Mouse (Mus musculus) midbrain, embryonic 10.5 days (tissue): ENCODE measurements at regions not wholly inside any gene's neighbourhood (a gene's known extent, or its start where the extent isn't known, plus 50 kb on each side); places are given as distances from the start of the nearest gene placed in this dataset.
A peak's percentile ranks its signal among the peaks of the same experiment; 100 is the strongest.

Experiments
- DNase-seq: peaks from one replicate; pipeline ENCODE4 v3.0.0-alpha.2; 2017; ENCODE audit warnings: low spot score
- H3K27ac ChIP-seq: fragments of 300-500 bp; sonication (generic); replicated peaks from 2 replicates; pipeline ENCODE4 v1.5.1; 2016; ENCODE audit warnings: mild to moderate bottlenecking
- H3K27me3 ChIP-seq: fragments of 300-500 bp; sonication (generic); 2 replicates; pipeline ENCODE4 v1.6.1; 2016; ENCODE audit warnings: low read depth, mild to moderate bottlenecking; ENCODE audit not compliant: poor library complexity, severe bottlenecking
- H3K36me3 ChIP-seq: fragments of 300-500 bp; sonication (generic); 2 replicates; pipeline ENCODE4 v1.6.1; 2016; ENCODE audit warnings: mild to moderate bottlenecking, moderate library complexity
- H3K4me1 ChIP-seq: fragments of 300-500 bp; sonication (generic); 2 replicates; pipeline ENCODE4 v1.6.1; 2016
- H3K4me3 ChIP-seq: fragments of 300-500 bp; sonication (generic); 2 replicates; pipeline ENCODE4 v1.5.1; 2016; ENCODE audit warnings: mild to moderate bottlenecking, moderate library complexity
- H3K9me3 ChIP-seq: fragments of 300-500 bp; sonication (generic); replicated peaks from 2 replicates; pipeline ENCODE4 v1.6.1; 2016; ENCODE audit warnings: mild to moderate bottlenecking
- WGBS: fragments of 180-500 bp; shearing (Covaris S2); methylation state at CpG from one replicate; pipeline ENCODE4 v1.1.7; 2016; 5-methylcytosine and 5-hydroxymethylcytosine counted together

DNA sequence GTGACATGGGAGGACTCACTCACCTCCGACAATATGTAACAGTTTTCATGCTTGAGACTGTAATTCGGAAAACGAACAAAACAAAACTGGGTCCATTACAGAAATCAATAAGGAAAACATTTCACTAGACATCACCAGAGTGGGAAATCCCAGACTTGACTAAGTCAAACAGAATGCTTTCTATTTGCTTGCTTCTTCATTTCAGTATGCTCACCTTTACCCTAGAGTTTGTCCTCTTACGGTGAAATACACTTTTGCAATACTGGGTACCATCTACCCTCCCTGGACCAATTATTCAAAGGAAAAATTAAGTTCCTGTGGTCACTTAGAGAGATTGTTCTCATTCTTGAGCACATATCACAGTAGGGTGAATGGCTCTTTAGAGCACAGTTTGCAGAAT lies 613.4 kb upstream of the 4930412O13Rik start:
- 96% methylated on average over 4 of the region's 4 CpGs for WGBS
- H3K27ac ChIP-seq, result no peak overlapping the region
- DNase-seq, result no peak

GRCm38 (mm10) chr2:9283441-9283840 lies 597.6 kb upstream of the 4930412O13Rik start:
- Histone ChIP-seq H3K4me3 (no peak overlapping the region), H3K27me3 (no peaks in the 10 kb centered on the region), H3K9me3 (no peaks in the 10 kb centered on the region), H3K27ac (no peak overlapping the region), H3K36me3 (no peaks in the 10 kb centered on the region), H3K4me1 (no peaks in the 10 kb centered on the region)
- no peak for DNase-seq
- WGBS, result 85% methylated on average over 2 of the region's 2 CpGs

More for the DNA sequence above, 613.4 kb upstream of the 4930412O13Rik start:
- Histone ChIP-seq H3K27me3 (no peaks in the 10 kb centered on the region), H3K36me3 (no peaks in the 10 kb centered on the region), H3K4me3 (no peak overlapping the region), H3K4me1 (no peaks in the 10 kb centered on the region), H3K9me3 (no peaks in the 10 kb centered on the region)

GRCm38 (mm10) chr2:9285800-9286199 lies 595.3 kb upstream of the 4930412O13Rik start:
- Histone ChIP-seq H3K4me1 (no peaks in the 10 kb centered on the region), H3K9me3 (no peaks in the 10 kb centered on the region), H3K27ac (no peak overlapping the region), H3K36me3 (no peaks in the 10 kb centered on the region), H3K4me3 (no peak overlapping the region), H3K27me3 (no peaks in the 10 kb centered on the region)
- DNase-seq, result no peak
- WGBS, result 91% methylated on average over 8 of the region's 8 CpGs

DNA sequence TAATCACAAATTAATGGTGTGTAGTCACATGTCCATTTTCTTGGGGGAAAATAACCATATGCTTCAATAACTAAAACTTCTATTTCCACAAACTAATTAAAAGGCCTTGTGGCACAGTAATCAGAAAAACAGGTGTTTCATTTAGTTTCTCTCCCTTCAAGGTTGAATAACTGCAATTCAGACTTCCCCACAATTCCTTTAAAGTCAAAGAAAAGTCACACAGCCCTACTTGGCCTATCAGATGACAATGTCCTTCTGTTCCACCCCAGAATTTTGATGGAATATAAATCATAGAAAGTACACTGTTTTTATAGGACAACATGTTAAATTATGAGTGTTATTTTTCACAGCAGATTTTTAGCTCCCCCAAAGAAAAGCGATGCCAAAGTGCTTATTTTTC lies 594.0 kb upstream of the 4930412O13Rik start:
- H3K4me1 ChIP-seq, result no peaks in the 10 kb centered on the region
- no peaks in the 10 kb centered on the region for H3K36me3 ChIP-seq
- DNase-seq, result no peak
- no peak overlapping the region for H3K27ac ChIP-seq
- WGBS, result 96% methylated on average over 1 of the region's 1 CpGs
- no peak overlapping the region for H3K4me3 ChIP-seq
- no peaks in the 10 kb centered on the region for H3K27me3 ChIP-seq
- H3K9me3 ChIP-seq, result no peaks in the 10 kb centered on the region

- DNase-seq, result no peak
- 94% methylated on average over 6 of the region's 6 CpGs for WGBS
- Histone ChIP-seq H3K27me3 (no peaks in the 10 kb centered on the region), H3K4me1 (no peaks in the 10 kb centered on the region), H3K4me3 (no peak overlapping the region), H3K36me3 (no peaks in the 10 kb centered on the region), H3K27ac (no peak overlapping the region), H3K9me3 (no peaks in the 10 kb centered on the region)
These were observed 593.4 kb upstream of the 4930412O13Rik start for GRCm38 (mm10) chr2:9287623-9288022.

DNA sequence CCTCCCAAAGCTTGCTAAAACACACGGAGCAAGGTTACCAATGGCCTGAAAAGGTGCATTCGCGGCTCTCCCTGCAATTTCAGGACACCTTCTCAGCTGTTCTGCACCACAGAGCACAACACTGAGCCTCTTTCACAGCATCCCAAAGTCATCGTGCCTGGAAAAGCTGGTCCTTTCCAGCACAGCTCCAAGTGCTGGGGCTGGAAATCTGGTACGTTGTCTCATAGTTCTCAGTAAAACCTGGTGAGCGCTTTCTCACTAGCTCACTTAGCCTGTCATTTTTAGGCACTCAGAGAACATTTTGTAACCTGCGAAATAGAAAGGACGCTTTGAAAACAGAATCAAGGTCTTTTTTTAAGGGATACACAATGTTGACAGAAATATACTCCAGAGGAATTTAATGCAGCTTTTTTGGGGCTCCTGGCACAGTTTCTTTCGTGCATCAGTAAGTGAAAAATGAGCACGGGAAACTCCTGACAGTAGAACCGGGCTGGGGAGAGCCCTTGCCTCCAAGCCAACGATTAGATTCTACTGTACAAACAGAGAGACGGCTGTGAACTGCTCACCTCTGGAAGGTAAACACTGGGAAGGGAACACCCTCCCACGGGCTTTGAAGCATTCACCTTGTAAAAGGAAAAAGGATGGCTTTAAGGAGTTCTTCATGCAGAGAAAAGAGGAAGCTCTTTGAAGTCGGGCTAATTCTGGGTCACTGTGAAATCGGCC lies 549.3 kb upstream of the 4930412O13Rik start:
- WGBS, result 43% methylated on average over 16 of the region's 16 CpGs
- peak; percentile 13 for DNase-seq
- H3K4me3 ChIP-seq, result no peak overlapping the region
- H3K27me3 ChIP-seq, result no peaks in the 10 kb centered on the region
- H3K9me3 ChIP-seq, result no peaks in the 10 kb centered on the region
- peaks cover 9% of the 10 kb centered on the region for H3K4me1 ChIP-seq
- no peaks in the 10 kb centered on the region for H3K36me3 ChIP-seq
- H3K27ac ChIP-seq, result no peak overlapping the region

DNA sequence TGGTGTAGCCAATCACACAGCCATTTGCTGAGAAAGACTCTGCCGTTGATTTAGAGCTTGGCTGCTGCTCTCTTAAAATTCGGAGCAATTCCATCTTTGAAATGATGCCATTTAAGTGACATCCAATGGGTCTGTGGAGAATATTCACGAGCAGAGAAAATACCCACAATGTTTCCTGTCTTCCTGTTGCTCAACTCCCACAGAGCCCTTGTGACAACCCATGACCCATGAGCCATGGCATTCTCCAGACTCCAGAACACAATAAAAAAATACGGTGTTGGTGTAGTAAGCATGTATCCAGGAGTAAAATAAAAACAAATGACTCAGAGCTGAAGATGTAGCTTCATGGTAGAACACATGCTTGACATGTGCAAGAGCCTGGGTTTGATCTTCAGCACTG lies 532.1 kb upstream of the 4930412O13Rik start:
- Histone ChIP-seq H3K9me3 (no peaks in the 10 kb centered on the region), H3K27ac (no peak overlapping the region), H3K4me3 (no peak overlapping the region), H3K36me3 (no peaks in the 10 kb centered on the region), H3K27me3 (no peaks in the 10 kb centered on the region), H3K4me1 (no peaks in the 10 kb centered on the region)
- DNase-seq, result no peak
- 87% methylated on average over 4 of the region's 4 CpGs for WGBS

- no peak for DNase-seq
- H3K36me3 ChIP-seq, result no peaks in the 10 kb centered on the region
- 40% methylated on average over 1 of the region's 1 CpGs for WGBS
- H3K4me3 ChIP-seq, result no peak overlapping the region
- no peaks in the 10 kb centered on the region for H3K9me3 ChIP-seq
- no peaks in the 10 kb centered on the region for H3K27me3 ChIP-seq
- H3K4me1 ChIP-seq, result no peaks in the 10 kb centered on the region
- no peak overlapping the region for H3K27ac ChIP-seq
These were observed 531.1 kb upstream of the 4930412O13Rik start for GRCm38 (mm10) chr2:9349994-9350393.

DNA sequence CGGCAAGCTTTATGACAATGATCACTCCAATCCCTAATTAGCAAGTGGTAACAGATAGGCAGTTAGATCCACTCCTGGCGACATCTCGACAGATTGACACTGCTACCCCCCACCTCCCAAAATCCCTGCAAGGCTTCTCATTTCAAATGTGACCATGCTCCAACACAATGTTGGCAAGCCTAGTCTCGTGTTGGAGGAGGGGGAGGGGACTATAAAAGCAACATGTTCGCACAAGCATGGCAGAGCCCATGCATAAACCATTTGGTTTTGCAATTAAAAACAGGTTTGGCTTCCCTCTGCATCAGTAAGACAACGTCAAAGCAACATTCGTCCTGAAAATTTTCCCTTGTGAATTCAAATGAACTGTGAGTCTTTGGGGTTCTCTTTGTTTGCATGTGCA lies 528.9 kb upstream of the 4930412O13Rik start:
- 69% methylated on average over 7 of the region's 7 CpGs for WGBS
- DNase-seq, result no peak

DNA sequence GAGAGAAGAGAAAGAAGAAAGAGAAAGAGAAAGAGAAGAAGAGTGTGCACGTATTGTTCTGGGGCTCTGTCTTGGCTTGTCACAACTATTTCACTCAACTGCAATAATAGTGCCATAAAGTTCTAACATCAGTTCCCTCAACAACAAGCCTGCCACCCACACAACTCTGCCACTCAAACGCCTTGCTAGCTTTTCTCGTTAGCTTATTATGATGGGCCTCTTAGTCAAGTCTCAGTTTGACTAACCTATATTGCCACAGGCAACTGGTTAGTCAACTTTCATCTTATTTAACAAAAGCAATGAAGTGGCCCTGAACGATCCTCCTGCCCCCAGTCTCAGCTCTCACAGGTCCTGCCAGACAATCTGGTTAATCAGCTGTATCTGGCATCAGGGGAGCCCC lies 521.0 kb upstream of the 4930412O13Rik start:
- H3K4me3 ChIP-seq, result no peak overlapping the region
- H3K27ac ChIP-seq, result no peak overlapping the region
- no peak for DNase-seq
- no peaks in the 10 kb centered on the region for H3K9me3 ChIP-seq
- H3K36me3 ChIP-seq, result no peaks in the 10 kb centered on the region
- no peaks in the 10 kb centered on the region for H3K27me3 ChIP-seq
- 73% methylated on average over 4 of the region's 4 CpGs for WGBS
- no peaks in the 10 kb centered on the region for H3K4me1 ChIP-seq

More for the DNA sequence above, 528.9 kb upstream of the 4930412O13Rik start:
- Histone ChIP-seq H3K27me3 (no peaks in the 10 kb centered on the region), H3K4me1 (no peaks in the 10 kb centered on the region), H3K9me3 (no peaks in the 10 kb centered on the region), H3K4me3 (no peak overlapping the region), H3K27ac (no peak overlapping the region), H3K36me3 (no peaks in the 10 kb centered on the region)

DNA sequence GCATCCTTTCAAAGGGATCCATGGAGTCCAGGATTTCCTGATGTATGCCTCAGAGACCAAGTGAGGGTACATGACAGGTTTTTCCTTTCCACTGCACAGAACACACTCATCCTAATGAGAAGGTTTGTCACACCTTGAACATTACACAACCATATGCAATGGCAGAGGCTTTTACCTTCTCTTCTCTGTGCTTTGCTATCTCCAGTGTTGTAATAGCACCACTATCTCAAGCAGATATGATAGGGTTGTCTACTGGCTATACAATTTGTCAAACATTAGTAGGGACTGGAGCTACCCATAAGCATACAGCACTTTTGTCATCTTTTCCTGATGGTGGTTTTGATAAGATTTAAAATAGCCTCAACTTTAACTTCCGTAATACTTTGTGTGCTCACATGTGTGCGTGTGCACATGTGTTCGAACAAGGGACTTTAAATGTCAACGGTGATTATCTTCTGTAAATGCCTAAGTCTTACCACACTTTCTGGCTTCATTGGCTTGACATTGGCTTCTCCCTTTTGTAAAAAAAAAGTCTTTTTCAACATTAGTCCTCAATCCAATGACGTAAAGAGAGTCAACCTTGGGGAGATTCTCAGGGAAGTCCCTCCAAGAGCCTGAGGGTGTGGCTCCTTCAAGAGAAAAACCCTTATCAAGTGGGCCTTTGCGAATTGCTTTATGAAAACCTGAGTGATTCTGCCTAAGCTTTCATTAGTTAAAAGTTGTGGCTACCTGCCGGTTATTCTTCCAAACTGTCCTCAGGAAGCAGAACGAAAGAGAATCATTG lies 513.1 kb upstream of the 4930412O13Rik start:
- Histone ChIP-seq H3K27me3 (no peaks in the 10 kb centered on the region), H3K27ac (no peak overlapping the region), H3K4me3 (no peak overlapping the region), H3K4me1 (no peaks in the 10 kb centered on the region), H3K36me3 (no peaks in the 10 kb centered on the region), H3K9me3 (no peaks in the 10 kb centered on the region)
- WGBS, result 93% methylated on average over 8 of the region's 8 CpGs
- no peak for DNase-seq

GRCm38 (mm10) chr2:9369572-9369971 lies 511.5 kb upstream of the 4930412O13Rik start:
- Histone ChIP-seq H3K27ac (no peak overlapping the region), H3K9me3 (no peaks in the 10 kb centered on the region), H3K36me3 (no peaks in the 10 kb centered on the region), H3K4me3 (no peak overlapping the region), H3K27me3 (no peaks in the 10 kb centered on the region), H3K4me1 (no peaks in the 10 kb centered on the region)
- WGBS, result 62% methylated on average over 4 of the region's 4 CpGs
- DNase-seq, result no peak

DNA sequence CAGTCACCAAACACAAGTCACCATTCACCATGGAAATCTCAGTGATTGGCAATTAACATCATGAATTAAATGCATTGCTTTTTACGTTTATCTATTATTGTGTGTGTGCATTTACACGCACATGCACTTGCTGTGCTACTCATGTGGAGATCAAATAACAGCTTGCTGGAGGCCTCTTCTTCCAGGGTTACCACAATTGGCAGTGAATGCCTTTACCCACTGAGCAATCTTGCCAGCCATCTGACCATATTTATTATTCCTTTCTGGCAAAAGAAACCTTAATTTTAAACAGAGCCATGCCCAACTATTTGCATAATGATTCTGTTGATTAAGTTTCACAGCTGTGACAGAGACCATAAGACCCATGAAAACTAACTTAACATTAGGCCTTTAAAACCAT lies 494.5 kb upstream of the 4930412O13Rik start:
- DNase-seq, result no peak
- Histone ChIP-seq H3K9me3 (no peaks in the 10 kb centered on the region), H3K36me3 (no peaks in the 10 kb centered on the region), H3K27ac (no peak overlapping the region), H3K4me3 (no peak overlapping the region), H3K4me1 (no peaks in the 10 kb centered on the region), H3K27me3 (no peaks in the 10 kb centered on the region)
- WGBS, result 86% methylated on average over 2 of the region's 2 CpGs
